Mouse (Mus musculus): ENCODE data around the gene Dnajc10. TPM values are rescaled to one million over a fixed set of nuclear protein-coding genes. Genes with fewer than 3 reads are reported as not detected.
A peak's percentile ranks its signal among the peaks of the same experiment; 100 is the strongest.

Gene Dnajc10
- 84.5 and 97.9 TPM in 2 replicates for polyA plus RNA-seq (2014; fragmentation: Nextera tagmentation; extraction: Ambion mirVana)

- H3K36me3 ChIP-seq (ENCODE audit: control insufficient read depth, insufficient read depth, low read length) = no peaks in the 10 kb centered on the region
- H3K4me1 ChIP-seq (replicated peaks; ENCODE audit: control insufficient read depth, insufficient read depth, low read length) = peaks cover 3% of the 10 kb centered on the region
- WGBS = 1% methylated on average over 61 of the region's 72 CpGs
Observed at GRCm38 (mm10) chr2:80315242-80316161, at the start of gene Dnajc10. TSS of gene Dnajc10 (plus strand) at chr2:80315466.

GRCm38 (mm10) chr2:80266894-80267293 lies 48.4 kb upstream of the Dnajc10 start:
- Histone ChIP-seq H3K4me1 (replicated peaks; ENCODE audit: control insufficient read depth, insufficient read depth, low read length) (no peaks in the 10 kb centered on the region), H3K36me3 (ENCODE audit: control insufficient read depth, insufficient read depth, low read length) (no peaks in the 10 kb centered on the region), H3K4me3 (ENCODE audit: low read depth, low read length) (no peak overlapping the region), H3K27ac (ENCODE audit: low read depth, low read length) (no peak overlapping the region), H3K9ac (ENCODE audit: low read depth, low read length) (no peak overlapping the region), H3K4me2 (replicated peaks; ENCODE audit: low read depth, low read length) (no peak overlapping the region), H3K9me3 (ENCODE audit: control insufficient read depth, low read length) (no peaks in the 10 kb centered on the region), H3K27me3 (ENCODE audit: control insufficient read depth, insufficient read depth, low read length) (no peaks in the 10 kb centered on the region)
- WGBS = 26% methylated on average over 11 of the region's 11 CpGs
- DNase-seq (ENCODE audit: low spot score) (peak; percentile 80), ATAC-seq (ENCODE audit: low FRiP score) (peak; percentile 40; the same call in 1 of the 2 replicates)

More at GRCm38 (mm10) chr2:80315242-80316161, at the start of gene Dnajc10:
- peak within 1 kb of the TSS; percentile 91 for H3K4me3 ChIP-seq (ENCODE audit: low read depth, low read length)
- ATAC-seq (ENCODE audit: low FRiP score) (peak; percentile 97), DNase-seq (ENCODE audit: low spot score) (peak; percentile 94)
- H3K27me3 ChIP-seq (ENCODE audit: control insufficient read depth, insufficient read depth, low read length) = no peaks in the 10 kb centered on the region
- H3K4me2 ChIP-seq (replicated peaks; ENCODE audit: low read depth, low read length) = peak within 1 kb of the TSS; percentile 52
- no peaks in the 10 kb centered on the region for H3K9me3 ChIP-seq (ENCODE audit: control insufficient read depth, low read length)
- peak within 1 kb of the TSS; percentile 98 for H3K27ac ChIP-seq (ENCODE audit: low read depth, low read length)
- peak within 1 kb of the TSS; percentile 97 for H3K9ac ChIP-seq (ENCODE audit: low read depth, low read length)

DNA sequence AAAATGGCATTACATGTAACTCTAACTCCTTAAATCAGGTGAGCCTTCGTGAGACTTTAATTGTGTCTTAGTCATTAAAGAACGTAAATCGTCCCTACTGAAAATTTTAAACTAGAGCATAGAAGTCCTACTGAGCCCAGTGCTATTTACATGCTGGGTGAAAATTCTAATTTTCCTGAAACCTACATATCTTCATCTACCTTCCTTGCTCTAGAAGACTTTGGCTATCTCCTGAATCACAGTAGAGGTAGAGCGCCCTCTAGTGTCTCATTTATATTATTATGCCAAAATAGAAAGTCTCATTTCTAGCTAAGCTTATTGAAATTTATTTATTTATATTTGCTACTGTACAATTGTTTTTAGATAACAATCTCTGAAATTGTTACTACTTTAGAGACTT lies 47.2 kb upstream of the Dnajc10 start:
- Histone ChIP-seq H3K9ac (ENCODE audit: low read depth, low read length) (no peak overlapping the region), H3K4me2 (replicated peaks; ENCODE audit: low read depth, low read length) (no peak overlapping the region), H3K27me3 (ENCODE audit: control insufficient read depth, insufficient read depth, low read length) (no peaks in the 10 kb centered on the region), H3K4me1 (replicated peaks; ENCODE audit: control insufficient read depth, insufficient read depth, low read length) (no peaks in the 10 kb centered on the region), H3K4me3 (ENCODE audit: low read depth, low read length) (no peak overlapping the region), H3K27ac (ENCODE audit: low read depth, low read length) (no peak overlapping the region), H3K36me3 (ENCODE audit: control insufficient read depth, insufficient read depth, low read length) (no peaks in the 10 kb centered on the region), H3K9me3 (ENCODE audit: control insufficient read depth, low read length) (no peaks in the 10 kb centered on the region)
- 51% methylated on average over 4 of the region's 4 CpGs for WGBS
- peak; percentile 61 for DNase-seq (ENCODE audit: low spot score)
- ATAC-seq (ENCODE audit: low FRiP score) = no peak

- Histone ChIP-seq H3K4me3 (ENCODE audit: low read depth, low read length) (no peak overlapping the region), H3K27me3 (ENCODE audit: control insufficient read depth, insufficient read depth, low read length) (no peaks in the 10 kb centered on the region), H3K9me3 (ENCODE audit: control insufficient read depth, low read length) (no peaks in the 10 kb centered on the region), H3K4me2 (replicated peaks; ENCODE audit: low read depth, low read length) (no peak overlapping the region), H3K4me1 (replicated peaks; ENCODE audit: control insufficient read depth, insufficient read depth, low read length) (no peaks in the 10 kb centered on the region), H3K27ac (ENCODE audit: low read depth, low read length) (no peak overlapping the region), H3K9ac (ENCODE audit: low read depth, low read length) (no peak overlapping the region), H3K36me3 (ENCODE audit: control insufficient read depth, insufficient read depth, low read length) (no peaks in the 10 kb centered on the region)
- ATAC-seq (ENCODE audit: low FRiP score) = no peak
- DNase-seq (ENCODE audit: low spot score) = no peak
- WGBS = 85% methylated on average over 1 of the region's 1 CpGs
Observed at GRCm38 (mm10) chr2:80271431-80271830, 43.8 kb upstream of the Dnajc10 start.

DNA sequence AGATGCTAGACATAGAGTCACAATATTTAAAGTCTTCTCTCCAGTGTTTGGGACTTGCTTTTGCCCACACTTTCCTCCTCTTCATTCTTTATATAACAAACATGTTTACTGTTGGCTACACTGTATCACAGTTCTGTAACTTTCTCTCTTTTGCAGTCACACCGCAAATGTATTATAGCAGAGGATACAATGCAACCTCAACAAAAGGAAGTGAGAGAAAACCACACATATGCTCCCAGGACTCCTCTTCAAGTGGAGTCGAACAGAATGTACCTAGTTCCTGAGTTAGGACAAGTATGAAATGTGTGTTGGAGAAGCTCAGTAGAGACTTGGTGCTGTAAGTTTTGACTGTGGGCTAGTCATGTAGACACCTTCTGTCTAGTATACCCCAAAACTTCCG lies 42.2 kb upstream of the Dnajc10 start:
- Histone ChIP-seq H3K27ac (ENCODE audit: low read depth, low read length) (no peak overlapping the region), H3K36me3 (ENCODE audit: control insufficient read depth, insufficient read depth, low read length) (no peaks in the 10 kb centered on the region), H3K4me2 (replicated peaks; ENCODE audit: low read depth, low read length) (no peak overlapping the region), H3K4me3 (ENCODE audit: low read depth, low read length) (no peak overlapping the region), H3K4me1 (replicated peaks; ENCODE audit: control insufficient read depth, insufficient read depth, low read length) (no peaks in the 10 kb centered on the region), H3K27me3 (ENCODE audit: control insufficient read depth, insufficient read depth, low read length) (no peaks in the 10 kb centered on the region), H3K9me3 (ENCODE audit: control insufficient read depth, low read length) (no peaks in the 10 kb centered on the region), H3K9ac (ENCODE audit: low read depth, low read length) (no peak overlapping the region)
- WGBS = 97% methylated on average over 3 of the region's 3 CpGs
- ATAC-seq (ENCODE audit: low FRiP score) (no peak), DNase-seq (ENCODE audit: low spot score) (no peak)

DNA sequence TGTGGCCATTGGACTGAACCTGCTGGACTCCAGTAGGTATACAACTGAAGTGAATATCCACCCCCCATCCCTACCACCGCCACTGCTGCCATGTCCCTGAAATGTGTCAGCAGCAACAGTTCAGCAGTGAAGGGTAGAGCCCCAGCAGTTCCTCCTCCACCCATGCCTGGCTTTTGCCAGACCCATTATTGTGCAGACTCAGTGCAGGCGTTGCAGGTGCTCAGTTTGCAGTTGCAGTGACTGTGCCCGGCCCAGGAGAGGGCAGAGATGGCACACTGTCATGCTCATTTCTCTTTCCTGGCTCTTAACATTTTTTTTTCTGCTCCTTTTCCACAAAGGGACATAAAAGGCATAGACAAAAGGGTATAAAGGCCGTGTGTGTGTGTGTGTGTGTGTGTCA lies 41.5 kb upstream of the Dnajc10 start:
- no peaks in the 10 kb centered on the region for H3K27me3 ChIP-seq (ENCODE audit: control insufficient read depth, insufficient read depth, low read length)
- no peak overlapping the region for H3K27ac ChIP-seq (ENCODE audit: low read depth, low read length)
- H3K4me3 ChIP-seq (ENCODE audit: low read depth, low read length) = no peak overlapping the region
- no peak overlapping the region for H3K9ac ChIP-seq (ENCODE audit: low read depth, low read length)
- 73% methylated on average over 4 of the region's 4 CpGs for WGBS
- no peaks in the 10 kb centered on the region for H3K4me1 ChIP-seq (replicated peaks; ENCODE audit: control insufficient read depth, insufficient read depth, low read length)
- no peak overlapping the region for H3K4me2 ChIP-seq (replicated peaks; ENCODE audit: low read depth, low read length)
- H3K9me3 ChIP-seq (ENCODE audit: control insufficient read depth, low read length) = no peaks in the 10 kb centered on the region
- no peak for DNase-seq (ENCODE audit: low spot score)
- ATAC-seq (ENCODE audit: low FRiP score) = no peak
- no peaks in the 10 kb centered on the region for H3K36me3 ChIP-seq (ENCODE audit: control insufficient read depth, insufficient read depth, low read length)

- DNase-seq (ENCODE audit: low spot score) (peak; percentile 67), ATAC-seq (ENCODE audit: low FRiP score) (peak; percentile 38; the same call in 1 of the 2 replicates)
- no peak overlapping the region for H3K9ac ChIP-seq (ENCODE audit: low read depth, low read length)
- H3K36me3 ChIP-seq (ENCODE audit: control insufficient read depth, insufficient read depth, low read length) = no peaks in the 10 kb centered on the region
- no peaks in the 10 kb centered on the region for H3K4me1 ChIP-seq (replicated peaks; ENCODE audit: control insufficient read depth, insufficient read depth, low read length)
- H3K27me3 ChIP-seq (ENCODE audit: control insufficient read depth, insufficient read depth, low read length) = no peaks in the 10 kb centered on the region
- 55% methylated on average over 2 of the region's 2 CpGs for WGBS
- H3K4me2 ChIP-seq (replicated peaks; ENCODE audit: low read depth, low read length) = no peak overlapping the region
- H3K9me3 ChIP-seq (ENCODE audit: control insufficient read depth, low read length) = no peaks in the 10 kb centered on the region
- H3K4me3 ChIP-seq (ENCODE audit: low read depth, low read length) = no peak overlapping the region
- no peak overlapping the region for H3K27ac ChIP-seq (ENCODE audit: low read depth, low read length)
Observed at GRCm38 (mm10) chr2:80275136-80275535, 40.1 kb upstream of the Dnajc10 start.

DNA sequence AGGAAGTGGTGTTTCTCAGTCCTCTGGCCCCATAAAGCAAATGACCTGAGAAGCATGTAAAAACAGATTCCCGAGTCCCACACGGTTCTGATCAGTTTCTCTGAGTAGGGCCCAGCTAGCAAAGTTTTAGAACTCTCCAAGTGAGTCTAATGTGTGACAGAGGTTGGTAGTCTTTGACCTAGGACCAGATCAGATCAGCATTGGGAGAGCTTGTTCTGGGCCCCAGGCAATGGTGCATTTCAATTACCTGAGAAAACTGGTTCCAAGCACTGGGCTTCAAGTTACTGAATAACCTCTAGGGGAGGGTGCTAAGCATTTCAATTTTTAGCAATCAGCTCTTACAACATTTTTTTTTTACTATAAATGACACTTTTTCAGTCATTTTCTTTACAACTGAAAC lies 33.1 kb upstream of the Dnajc10 start:
- DNase-seq (ENCODE audit: low spot score) = no peak
- no peaks in the 10 kb centered on the region for H3K4me1 ChIP-seq (replicated peaks; ENCODE audit: control insufficient read depth, insufficient read depth, low read length)
- no peaks in the 10 kb centered on the region for H3K36me3 ChIP-seq (ENCODE audit: control insufficient read depth, insufficient read depth, low read length)
- no peak overlapping the region for H3K9ac ChIP-seq (ENCODE audit: low read depth, low read length)
- no peak overlapping the region for H3K4me2 ChIP-seq (replicated peaks; ENCODE audit: low read depth, low read length)
- no peak overlapping the region for H3K4me3 ChIP-seq (ENCODE audit: low read depth, low read length)
- no peaks in the 10 kb centered on the region for H3K9me3 ChIP-seq (ENCODE audit: control insufficient read depth, low read length)
- WGBS = 83% methylated on average over 2 of the region's 2 CpGs
- no peaks in the 10 kb centered on the region for H3K27me3 ChIP-seq (ENCODE audit: control insufficient read depth, insufficient read depth, low read length)
- ATAC-seq (ENCODE audit: low FRiP score) = no peak
- no peak overlapping the region for H3K27ac ChIP-seq (ENCODE audit: low read depth, low read length)

DNA sequence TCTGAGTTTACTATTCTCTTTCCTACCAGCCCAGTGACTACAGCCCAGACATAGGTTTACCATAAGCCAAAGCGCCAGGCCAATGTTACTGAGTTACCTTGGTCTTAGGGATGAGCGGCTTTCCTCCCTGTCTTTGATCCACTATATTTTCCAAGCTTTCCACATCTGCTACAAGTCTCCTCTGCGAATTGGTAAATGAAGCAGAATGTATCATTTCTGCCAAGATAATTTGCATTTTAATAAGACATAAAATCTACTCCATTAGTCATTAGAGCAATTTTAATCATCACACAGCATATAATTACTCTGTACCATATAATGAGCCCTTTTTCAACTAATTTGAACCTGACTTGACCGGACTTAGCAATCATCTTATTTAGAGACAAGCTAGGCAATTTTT lies 28.9 kb upstream of the Dnajc10 start:
- H3K4me1 ChIP-seq (replicated peaks; ENCODE audit: control insufficient read depth, insufficient read depth, low read length) = no peaks in the 10 kb centered on the region
- no peak for DNase-seq (ENCODE audit: low spot score)
- 91% methylated on average over 4 of the region's 4 CpGs for whole genome bisulfite sequencing

More for the DNA sequence above, 28.9 kb upstream of the Dnajc10 start:
- H3K9ac ChIP-seq (ENCODE audit: low read depth, low read length) = no peak overlapping the region
- no peak overlapping the region for H3K27ac ChIP-seq (ENCODE audit: low read depth, low read length)
- H3K4me2 ChIP-seq (replicated peaks; ENCODE audit: low read depth, low read length) = no peak overlapping the region
- no peaks in the 10 kb centered on the region for H3K9me3 ChIP-seq (ENCODE audit: control insufficient read depth, low read length)
- ATAC-seq (ENCODE audit: low FRiP score) = no peak
- H3K4me3 ChIP-seq (ENCODE audit: low read depth, low read length) = no peak overlapping the region
- H3K36me3 ChIP-seq (ENCODE audit: control insufficient read depth, insufficient read depth, low read length) = no peaks in the 10 kb centered on the region
- H3K27me3 ChIP-seq (ENCODE audit: control insufficient read depth, insufficient read depth, low read length) = no peaks in the 10 kb centered on the region

Measured in hindbrain, embryonic 11.5 days (tissue).